Mouse (Mus musculus) limb, embryonic 14.5 days (tissue): Measurements from ENCODE around the gene Napb. TPM values are rescaled to one million over a fixed set of nuclear protein-coding genes. Genes with fewer than 3 reads are reported as not detected.
A peak's percentile ranks its signal among the peaks of the same experiment; 100 is the strongest.

Experiments
- ATAC-seq: fragments of 200-750 bp; cut with Nextera tagmentation; 2 replicates; pipeline ENCODE4 v1.8.0; 2017; ENCODE audit warnings: low read depth, moderate number of reproducible peaks, moderate TSS enrichment; ENCODE audit not compliant: low FRiP score
- DNase-seq: peaks from one replicate; pipeline ENCODE4 v3.0.0-alpha.2; 2015; ENCODE audit warnings: low spot score
- H3K27ac ChIP-seq: fragments of 300-500 bp; sonication (generic); replicated peaks from 2 replicates; pipeline ENCODE4 v1.5.1; 2014; ENCODE audit warnings: low read depth, mild to moderate bottlenecking, low read length, moderate library complexity, mixed read lengths
- H3K27me3 ChIP-seq: fragments of 300-500 bp; sonication (generic); 2 replicates; pipeline ENCODE4 v1.6.1; 2014; ENCODE audit warnings: low read length, mixed read lengths; ENCODE audit not compliant: control insufficient read depth, insufficient read depth
- H3K36me3 ChIP-seq: fragments of 300-500 bp; sonication (generic); 2 replicates; pipeline ENCODE4 v1.6.1; 2014; ENCODE audit warnings: mild to moderate bottlenecking, low read length, moderate library complexity, mixed read lengths; ENCODE audit not compliant: control insufficient read depth, insufficient read depth
- H3K4me1 ChIP-seq: fragments of 300-500 bp; sonication (generic); 2 replicates; pipeline ENCODE4 v1.6.1; 2014; ENCODE audit warnings: antibody characterized with exemption, low read length, mixed read lengths; ENCODE audit not compliant: control insufficient read depth, insufficient read depth
- H3K4me2 ChIP-seq: fragments of 300-500 bp; sonication (generic); replicated peaks from 2 replicates; pipeline ENCODE4 v1.6.1; 2014; ENCODE audit warnings: low read depth, mild to moderate bottlenecking, low read length, moderate library complexity; ENCODE audit not compliant: severe bottlenecking
- H3K4me3 ChIP-seq: fragments of 300-500 bp; sonication (generic); replicated peaks from 2 replicates; pipeline ENCODE4 v1.5.1; 2014; ENCODE audit warnings: low read length
- H3K9ac ChIP-seq: fragments of 300-500 bp; sonication (generic); 2 replicates; pipeline ENCODE4 v1.6.1; 2014; ENCODE audit warnings: mild to moderate bottlenecking, low read depth, low read length, moderate library complexity; ENCODE audit not compliant: severe bottlenecking
- H3K9me3 ChIP-seq: fragments of 300-500 bp; sonication (generic); 2 replicates; pipeline ENCODE4 v1.6.1; 2016; ENCODE audit warnings: low read length; ENCODE audit not compliant: control insufficient read depth
- POLR2A ChIP-seq: fragments of 200-500 bp; IDR thresholded peaks from 2 replicates; pipeline ENCODE4 v1.8.0; 2012; ENCODE audit warnings: inconsistent platforms, mild to moderate bottlenecking, moderate library complexity, borderline replicate concordance; ENCODE audit not compliant: insufficient read depth, insufficient read length; ENCODE audit errors: extremely low read depth
- WGBS: fragments of 180-500 bp; shearing (Covaris S2); extraction: QIAGEN DNeasy Blood & Tissue Kit; methylation state at CpG from one replicate; pipeline ENCODE4 v1.1.7; 2014; 5-methylcytosine and 5-hydroxymethylcytosine counted together
- polyA plus RNA-seq, 2 experiments: library from polyadenylated mRNA; depleted of rRNA in 1 of 2; stranded (reverse) in 1 of 2; unstranded in 1 of 2; fragments of >200 nt; fragmentation: Nextera tagmentation in 1 of 2; extraction: Ambion mirVana in 1 of 2; gene quantifications; 2 replicates each; pipeline versions ENCODE4 v1.2.1 to v1.2.3; 2012 to 2014

Gene Napb
- polyA plus RNA-seq, 2 experiments, result 4.4 to 6.9 TPM

GRCm38 (mm10) chr2:148686862-148687261 lies 45.4 kb downstream of the Napb start:
- H3K27me3 ChIP-seq, result no peaks in the 10 kb centered on the region
- no peak for TF ChIP-seq POLR2A
- WGBS, result 97% methylated on average over 1 of the region's 1 CpGs
- H3K4me2 ChIP-seq, result no peak overlapping the region
- H3K27ac ChIP-seq, result no peak overlapping the region
- DNase-seq (no peak), ATAC-seq (no peak)
- H3K9ac ChIP-seq, result no peak overlapping the region
- H3K4me1 ChIP-seq, result peaks cover 6% of the 10 kb centered on the region
- H3K9me3 ChIP-seq, result no peaks in the 10 kb centered on the region
- H3K4me3 ChIP-seq, result no peak overlapping the region
- peaks cover 67% of the 10 kb centered on the region for H3K36me3 ChIP-seq

- no peak for ATAC-seq
- Histone ChIP-seq H3K9me3 (no peaks in the 10 kb centered on the region), H3K27me3 (no peaks in the 10 kb centered on the region), H3K27ac (no peak overlapping the region), H3K4me2 (no peak overlapping the region), H3K4me1 (peaks cover 9% of the 10 kb centered on the region), H3K4me3 (no peak overlapping the region), H3K36me3 (peaks cover 56% of the 10 kb centered on the region), H3K9ac (no peak overlapping the region)
- TF ChIP-seq POLR2A, result no peak
- 86% methylated on average over 3 of the region's 3 CpGs for WGBS
- no peak for DNase-seq
Measured at GRCm38 (mm10) chr2:148685709-148686108, 46.6 kb downstream of the Napb start.

GRCm38 (mm10) chr2:148684972-148685371 lies 47.3 kb downstream of the Napb start:
- H3K4me3 ChIP-seq, result no peak overlapping the region
- no peak for TF ChIP-seq POLR2A
- H3K9me3 ChIP-seq, result no peaks in the 10 kb centered on the region
- no peak for DNase-seq
- H3K27ac ChIP-seq, result no peak overlapping the region
- H3K36me3 ChIP-seq, result peaks cover 48% of the 10 kb centered on the region
- H3K4me1 ChIP-seq, result peaks cover 16% of the 10 kb centered on the region
- H3K9ac ChIP-seq, result no peak overlapping the region
- H3K4me2 ChIP-seq, result no peak overlapping the region
- H3K27me3 ChIP-seq, result no peaks in the 10 kb centered on the region
- WGBS, result 86% methylated on average over 2 of the region's 2 CpGs
- ATAC-seq, result no peak

- Histone ChIP-seq H3K36me3 (peaks cover 36% of the 10 kb centered on the region), H3K9ac (no peak overlapping the region), H3K4me1 (peaks cover 34% of the 10 kb centered on the region), H3K27ac (no peak overlapping the region), H3K4me2 (no peak overlapping the region), H3K27me3 (no peaks in the 10 kb centered on the region), H3K4me3 (no peak overlapping the region), H3K9me3 (no peaks in the 10 kb centered on the region)
- no peak for ATAC-seq
- 100% methylated on average over 1 of the region's 1 CpGs for WGBS
- no peak for TF ChIP-seq POLR2A
- no peak for DNase-seq
Measured at GRCm38 (mm10) chr2:148683031-148683430, 49.2 kb downstream of the Napb start.

- peaks cover 38% of the 10 kb centered on the region for H3K4me1 ChIP-seq
- H3K27me3 ChIP-seq, result no peaks in the 10 kb centered on the region
- peaks cover 36% of the 10 kb centered on the region for H3K36me3 ChIP-seq
- peak overlapping the region; percentile 83 for H3K9ac ChIP-seq
- peak; percentile 45 for ATAC-seq
- no peak for TF ChIP-seq POLR2A
- 9% methylated on average over 17 of the region's 17 CpGs for WGBS
- H3K4me2 ChIP-seq, result peak overlapping the region; percentile 89
- DNase-seq, result peak; percentile 38
- peak overlapping the region; percentile 75 for H3K4me3 ChIP-seq
- no peaks in the 10 kb centered on the region for H3K9me3 ChIP-seq
- peak overlapping the region; percentile 59; the same call in 1 of the 2 replicates for H3K27ac ChIP-seq
Measured at GRCm38 (mm10) chr2:148681461-148681891, 50.8 kb downstream of the Napb start.
